Mouse (Mus musculus) gonadal fat pad, adult 2 months (tissue): Measurements from ENCODE around the gene Ppp1r21. TPM values are rescaled to one million over a fixed set of nuclear protein-coding genes. Genes with fewer than 3 reads are reported as not detected.

ENCODE experiments used
- DNase-seq: peaks from one replicate; pipeline ENCODE4 v3.0.0-alpha.2; 2012; ENCODE audit warnings: low read depth
- polyA plus RNA-seq: library from polyadenylated mRNA; depleted of rRNA; stranded (reverse); fragments of >200 nt; gene quantifications from 2 replicates; pipeline ENCODE4 v1.2.3, GENCODE M21; 2012

Ppp1r21 gene
- polyA plus RNA-seq, 1 experiment: 21.9 TPM

GRCm38 (mm10) chr17:88530236-88530619 lies 310 bp downstream of the Ppp1r21 start:
- no peak for DNase-seq

GRCm38 (mm10) chr17:88530667-88531066 lies 749 bp downstream of the Ppp1r21 start:
- DNase-seq: no peak

GRCm38 (mm10) chr17:88531176-88531575 lies 1.3 kb downstream of the Ppp1r21 start:
- no peak for DNase-seq

- DNase-seq: no peak
Observed at GRCm38 (mm10) chr17:88537842-88538430, 8.0 kb downstream of the Ppp1r21 start.

GRCm38 (mm10) chr17:88542771-88543416 lies 13.0 kb downstream of the Ppp1r21 start:
- no peak for DNase-seq

GRCm38 (mm10) chr17:88543417-88543782 lies 13.5 kb downstream of the Ppp1r21 start:
- no peak for DNase-seq

- DNase-seq: no peak
Observed at GRCm38 (mm10) chr17:88545217-88545784, 15.4 kb downstream of the Ppp1r21 start.

GRCm38 (mm10) chr17:88546745-88547144 lies 16.8 kb downstream of the Ppp1r21 start:
- no peak for DNase-seq

- no peak for DNase-seq
Observed at GRCm38 (mm10) chr17:88549411-88550191, 19.7 kb downstream of the Ppp1r21 start.

- no peak for DNase-seq
Observed at GRCm38 (mm10) chr17:88550351-88550750, 20.4 kb downstream of the Ppp1r21 start.

GRCm38 (mm10) chr17:88550981-88551940 lies 21.3 kb downstream of the Ppp1r21 start:
- DNase-seq: no peak

GRCm38 (mm10) chr17:88552556-88552955 lies 22.6 kb downstream of the Ppp1r21 start:
- no peak for DNase-seq

- DNase-seq: no peak
Observed at GRCm38 (mm10) chr17:88553001-88553449, 23.1 kb downstream of the Ppp1r21 start.

GRCm38 (mm10) chr17:88553473-88554087 lies 23.7 kb downstream of the Ppp1r21 start:
- DNase-seq: no peak

- no peak for DNase-seq
Observed at GRCm38 (mm10) chr17:88556176-88556575, 26.3 kb downstream of the Ppp1r21 start.

GRCm38 (mm10) chr17:88556688-88557087 lies 26.8 kb downstream of the Ppp1r21 start:
- no peak for DNase-seq

- no peak for DNase-seq
Observed at GRCm38 (mm10) chr17:88558168-88558842, 28.4 kb downstream of the Ppp1r21 start.

GRCm38 (mm10) chr17:88563611-88564010 lies 33.7 kb downstream of the Ppp1r21 start:
- no peak for DNase-seq

- DNase-seq: no peak
Observed at GRCm38 (mm10) chr17:88569807-88570540, 40.1 kb downstream of the Ppp1r21 start.

GRCm38 (mm10) chr17:88570784-88571183 lies 40.9 kb downstream of the Ppp1r21 start:
- no peak for DNase-seq
